22 mouse cellular contexts compared by ENCODE assay signal in the genomic region with DNA sequence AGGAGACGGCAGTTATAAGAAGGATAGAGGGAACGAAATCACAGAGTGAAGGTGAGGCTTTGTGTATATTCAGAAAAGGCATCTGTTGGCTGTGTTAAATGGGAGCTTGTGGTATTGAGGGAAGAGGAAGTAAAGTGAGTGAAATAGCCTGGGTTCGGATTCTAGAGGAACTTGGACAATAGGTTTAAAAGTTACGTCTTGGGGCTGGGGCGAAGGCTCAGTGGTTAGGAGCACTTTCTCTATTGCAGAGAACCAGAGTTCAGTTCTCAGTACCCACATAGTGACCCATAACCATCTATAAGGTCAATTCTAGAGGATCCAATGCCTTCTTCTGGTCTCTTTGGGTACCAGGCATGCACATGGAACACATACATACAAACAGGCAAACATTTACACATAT.
DNase-seq lines count a peak whose midpoint lies in the region; ATAC-seq and TF ChIP-seq lines count a peak whose summit lies in the region.
"Had no signal": no experiment of that assay in that cellular context is flagged by ENCODE, and none has a peak within 500 bp of the region (broad histone marks: within the 10 kb centered on the region; RNA-seq: fewer than 3 reads in every experiment).

No protein-coding gene starts in this region.

- H3K27ac ChIP-seq in embryonic fibroblast, embryonic 13.5 days (ENCODE audit: insufficient read depth, low read length) = peak overlapping the region; percentile 98
- H3K27ac ChIP-seq in neural tube, embryonic 15.5 days (replicated peaks) = no peak overlapping the region
- H3K27ac ChIP-seq: embryonic facial prominence, embryonic 13.5 days; embryonic facial prominence, embryonic 15.5 days; forebrain, embryonic 13.5 days; forebrain, embryonic 15.5 days had no signal

- peak; percentile 52 for ATAC-seq in granulocyte monocyte progenitor cell, adult 5-6 weeks (replicated peaks; ENCODE audit: poor library complexity, severe bottlenecking)
- peak; percentile 16; the same call in 1 of the 2 replicates for ATAC-seq in megakaryocyte progenitor cell, adult 5-6 weeks (replicated peaks; ENCODE audit: poor library complexity)
- ATAC-seq in neural tube, embryonic 15.5 days (ENCODE audit: low FRiP score) = no peak
- ATAC-seq: forebrain, embryonic 13.5 days; forebrain, embryonic 15.5 days had no signal

- intact Hi-C loops in heart, postnatal 36 days (cut with DNase I) = loop anchor here (5.0 kb wide), 1 partner anchor 408 kb away; no protein-coding TSS in a partner anchor

- no peaks in the 10 kb centered on the region for H3K9me3 ChIP-seq in neural tube, embryonic 15.5 days (replicated peaks)
- H3K9me3 ChIP-seq: embryonic facial prominence, embryonic 13.5 days; embryonic facial prominence, embryonic 15.5 days; forebrain, embryonic 13.5 days; forebrain, embryonic 15.5 days had no signal

- WGBS in neural tube, embryonic 15.5 days = 95% methylated on average over 5 of the region's 5 CpGs

- no peak overlapping the region for H3K9ac ChIP-seq in neural tube, embryonic 15.5 days (replicated peaks)
- H3K9ac ChIP-seq: embryonic facial prominence, embryonic 13.5 days; embryonic facial prominence, embryonic 15.5 days; forebrain, embryonic 13.5 days; forebrain, embryonic 15.5 days had no signal

- peak; percentile 52 for DNase-seq in heart, adult 11 months
- no peak for DNase-seq in heart, postnatal 36 days
- no peak for DNase-seq in thymus, postnatal 10 days (ENCODE audit: low spot score in 2 of 2)
- no peak for DNase-seq in urinary bladder, adult 18-20 months (ENCODE audit: low spot score in 2 of 2)
- DNase-seq: adrenal gland, adult 2 months; adrenal gland, postnatal 10 days; adrenal gland, postnatal 25 days; cerebellum, adult 11 months; cerebellum, adult 18-20 months; cerebellum, adult 8-10 months; cerebellum, adult 9-11 months; cerebellum, postnatal 14 days; cerebellum, postnatal 36 days; embryo, embryonic 11 days had no signal

- H3K4me3 ChIP-seq in embryonic fibroblast, embryonic 13.5 days (ENCODE audit: insufficient read depth, low read length) = no peak overlapping the region
- no peak overlapping the region for H3K4me3 ChIP-seq in neural tube, embryonic 15.5 days (replicated peaks)
- H3K4me3 ChIP-seq: embryonic facial prominence, embryonic 13.5 days; embryonic facial prominence, embryonic 15.5 days; forebrain, embryonic 13.5 days; forebrain, embryonic 15.5 days had no signal

- no peak for TF ChIP-seq POLR2A in embryonic fibroblast, embryonic 13.5 days (IDR thresholded peaks at IDR 0.05; ENCODE audit: low read depth, low read length)

- H3K4me1 ChIP-seq in embryonic fibroblast, embryonic 13.5 days (ENCODE audit: control insufficient read depth, insufficient read depth, low read length) = peaks cover 26% of the 10 kb centered on the region
- peaks cover 16% of the 10 kb centered on the region for H3K4me1 ChIP-seq in neural tube, embryonic 15.5 days

- no peaks in the 10 kb centered on the region for H3K36me3 ChIP-seq in neural tube, embryonic 15.5 days
- H3K36me3 ChIP-seq: forebrain, embryonic 15.5 days had no signal

- TF ChIP-seq CTCF in embryonic fibroblast, embryonic 13.5 days (IDR thresholded peaks at IDR 0.05; ENCODE audit: borderline replicate concordance, insufficient read depth, low read length) = no peak

- H3K27me3 ChIP-seq in neural tube, embryonic 15.5 days (replicated peaks) = no peaks in the 10 kb centered on the region
- H3K27me3 ChIP-seq: embryonic facial prominence, embryonic 13.5 days; embryonic facial prominence, embryonic 15.5 days; forebrain, embryonic 13.5 days; forebrain, embryonic 15.5 days had no signal

- H3K4me2 ChIP-seq in neural tube, embryonic 15.5 days = no peak overlapping the region
- H3K4me2 ChIP-seq: embryonic facial prominence, embryonic 13.5 days; embryonic facial prominence, embryonic 15.5 days; forebrain, embryonic 13.5 days; forebrain, embryonic 15.5 days had no signal
